Mouse (Mus musculus): ENCODE data around the gene Itgax. TPM values are rescaled to one million over a fixed set of nuclear protein-coding genes. Genes with fewer than 3 reads are reported as not detected.

Gene Itgax
- polyA plus RNA-seq, 1 experiment from 2014 or later = 0.06 TPM

- Histone ChIP-seq H3K27ac (ENCODE audit: low read length) (no peak overlapping the region), H3K4me2 (replicated peaks; ENCODE audit: low read depth, low read length) (no peak overlapping the region), H3K9me3 (ENCODE audit: low read length) (no peaks in the 10 kb centered on the region), H3K36me3 (ENCODE audit: insufficient read depth, low read length) (no peaks in the 10 kb centered on the region), H3K4me3 (ENCODE audit: low read length) (no peak overlapping the region), H3K9ac (replicated peaks; ENCODE audit: low read length) (no peak overlapping the region), H3K4me1 (ENCODE audit: insufficient read depth, low read length) (no peaks in the 10 kb centered on the region), H3K27me3 (ENCODE audit: insufficient read depth, low read length) (no peaks in the 10 kb centered on the region)
- WGBS = 95% methylated on average over 11 of the region's 11 CpGs
- ATAC-seq (ENCODE audit: low FRiP score, low TSS enrichment) = no peak
These were observed 14.8 kb upstream of the Itgax start for GRCm38 (mm10) chr7:128114371-128115105.

DNA sequence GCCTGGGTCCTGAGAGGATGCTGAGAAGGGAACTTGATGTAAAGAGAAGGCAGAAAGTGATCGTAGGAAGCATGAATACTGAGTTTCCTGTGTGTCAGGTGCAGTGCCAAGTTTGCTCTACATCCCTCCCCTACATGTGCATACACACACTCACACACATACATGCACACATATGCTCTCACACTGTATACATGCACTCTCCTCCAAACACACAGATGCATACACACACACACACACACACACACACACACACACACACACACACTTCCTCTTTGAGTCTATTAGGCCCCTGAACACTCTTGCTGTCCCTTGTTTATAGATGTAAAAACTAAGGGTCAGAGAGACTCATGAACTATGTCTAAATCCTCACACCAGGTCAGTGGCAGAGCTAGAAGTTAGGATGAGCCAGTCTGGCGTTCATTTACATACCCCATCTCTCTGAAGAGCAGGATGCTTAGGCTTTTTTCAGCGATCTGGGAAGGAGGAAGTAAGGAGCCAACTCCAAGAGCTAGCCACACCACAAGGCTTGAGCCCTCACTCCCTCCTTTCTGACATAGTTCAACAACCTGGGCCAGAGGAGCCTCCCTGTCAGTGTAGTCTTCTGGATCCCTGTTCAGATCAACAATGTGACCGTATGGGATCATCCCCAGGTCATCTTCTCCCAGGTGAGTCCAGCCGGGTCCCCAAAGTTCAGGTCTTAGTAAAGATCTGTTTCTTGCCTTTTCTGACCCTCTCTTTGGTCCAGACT lies 14.0 kb upstream of the Itgax start:
- no peak overlapping the region for H3K27ac ChIP-seq (ENCODE audit: low read length)
- no peak for ATAC-seq (ENCODE audit: low FRiP score, low TSS enrichment)
- H3K4me3 ChIP-seq (ENCODE audit: low read length) = no peak overlapping the region
- H3K27me3 ChIP-seq (ENCODE audit: insufficient read depth, low read length) = no peaks in the 10 kb centered on the region
- 78% methylated on average over 5 of the region's 5 CpGs for WGBS
- no peaks in the 10 kb centered on the region for H3K36me3 ChIP-seq (ENCODE audit: insufficient read depth, low read length)
- H3K4me2 ChIP-seq (replicated peaks; ENCODE audit: low read depth, low read length) = no peak overlapping the region
- no peaks in the 10 kb centered on the region for H3K4me1 ChIP-seq (ENCODE audit: insufficient read depth, low read length)
- no peak overlapping the region for H3K9ac ChIP-seq (replicated peaks; ENCODE audit: low read length)
- no peaks in the 10 kb centered on the region for H3K9me3 ChIP-seq (ENCODE audit: low read length)

GRCm38 (mm10) chr7:128116396-128116795 lies 13.0 kb upstream of the Itgax start:
- no peaks in the 10 kb centered on the region for H3K36me3 ChIP-seq (ENCODE audit: insufficient read depth, low read length)
- H3K4me3 ChIP-seq (ENCODE audit: low read length) = no peak overlapping the region
- 90% methylated on average over 5 of the region's 5 CpGs for WGBS
- no peak overlapping the region for H3K9ac ChIP-seq (replicated peaks; ENCODE audit: low read length)
- no peaks in the 10 kb centered on the region for H3K4me1 ChIP-seq (ENCODE audit: insufficient read depth, low read length)
- H3K27me3 ChIP-seq (ENCODE audit: insufficient read depth, low read length) = no peaks in the 10 kb centered on the region
- no peak overlapping the region for H3K4me2 ChIP-seq (replicated peaks; ENCODE audit: low read depth, low read length)
- no peak overlapping the region for H3K27ac ChIP-seq (ENCODE audit: low read length)
- H3K9me3 ChIP-seq (ENCODE audit: low read length) = no peaks in the 10 kb centered on the region
- no peak for ATAC-seq (ENCODE audit: low FRiP score, low TSS enrichment)

GRCm38 (mm10) chr7:128119726-128120490 lies 9.4 kb upstream of the Itgax start:
- 84% methylated on average over 6 of the region's 6 CpGs for WGBS
- no peak for ATAC-seq (ENCODE audit: low FRiP score, low TSS enrichment)

DNA sequence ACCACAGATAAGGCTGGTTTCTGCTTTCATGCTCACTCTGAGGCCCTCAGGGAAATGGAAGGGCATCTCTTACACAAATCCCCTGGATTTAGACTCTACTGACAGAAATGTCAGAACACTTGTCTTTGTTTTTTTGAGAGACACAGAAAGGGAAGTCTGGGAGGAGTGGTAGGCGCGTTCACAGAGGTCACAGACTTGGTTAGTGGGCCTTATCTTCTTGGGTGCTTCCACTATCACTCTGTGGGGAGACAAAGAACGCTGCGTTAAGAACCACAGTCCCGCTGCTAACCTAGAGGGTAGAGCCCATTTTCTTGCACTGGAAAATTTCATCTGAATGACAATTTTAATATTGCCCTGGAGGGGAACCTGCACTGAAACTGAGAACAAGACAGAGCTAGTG lies 2.8 kb downstream of the Itgax start:
- Histone ChIP-seq H3K4me1 (ENCODE audit: insufficient read depth, low read length) (no peaks in the 10 kb centered on the region), H3K9me3 (ENCODE audit: low read length) (no peaks in the 10 kb centered on the region), H3K4me2 (replicated peaks; ENCODE audit: low read depth, low read length) (no peak overlapping the region), H3K4me3 (ENCODE audit: low read length) (no peak overlapping the region), H3K27me3 (ENCODE audit: insufficient read depth, low read length) (no peaks in the 10 kb centered on the region), H3K36me3 (ENCODE audit: insufficient read depth, low read length) (no peaks in the 10 kb centered on the region), H3K27ac (ENCODE audit: low read length) (no peak overlapping the region), H3K9ac (replicated peaks; ENCODE audit: low read length) (no peak overlapping the region)
- WGBS = 89% methylated on average over 5 of the region's 5 CpGs
- no peak for ATAC-seq (ENCODE audit: low FRiP score, low TSS enrichment)

More at GRCm38 (mm10) chr7:128119726-128120490, 9.4 kb upstream of the Itgax start:
- H3K27ac ChIP-seq (ENCODE audit: low read length) = no peak overlapping the region
- no peaks in the 10 kb centered on the region for H3K27me3 ChIP-seq (ENCODE audit: insufficient read depth, low read length)
- no peak overlapping the region for H3K4me3 ChIP-seq (ENCODE audit: low read length)
- no peak overlapping the region for H3K9ac ChIP-seq (replicated peaks; ENCODE audit: low read length)
- H3K4me2 ChIP-seq (replicated peaks; ENCODE audit: low read depth, low read length) = no peak overlapping the region
- no peaks in the 10 kb centered on the region for H3K36me3 ChIP-seq (ENCODE audit: insufficient read depth, low read length)
- no peaks in the 10 kb centered on the region for H3K4me1 ChIP-seq (ENCODE audit: insufficient read depth, low read length)
- no peaks in the 10 kb centered on the region for H3K9me3 ChIP-seq (ENCODE audit: low read length)

- H3K4me1 ChIP-seq (ENCODE audit: insufficient read depth, low read length) = no peaks in the 10 kb centered on the region
- 84% methylated on average over 2 of the region's 2 CpGs for WGBS
- H3K9ac ChIP-seq (replicated peaks; ENCODE audit: low read length) = no peak overlapping the region
- no peak overlapping the region for H3K4me2 ChIP-seq (replicated peaks; ENCODE audit: low read depth, low read length)
- H3K9me3 ChIP-seq (ENCODE audit: low read length) = no peaks in the 10 kb centered on the region
- ATAC-seq (ENCODE audit: low FRiP score, low TSS enrichment) = no peak
- H3K27me3 ChIP-seq (ENCODE audit: insufficient read depth, low read length) = no peaks in the 10 kb centered on the region
- no peak overlapping the region for H3K4me3 ChIP-seq (ENCODE audit: low read length)
- no peak overlapping the region for H3K27ac ChIP-seq (ENCODE audit: low read length)
- no peaks in the 10 kb centered on the region for H3K36me3 ChIP-seq (ENCODE audit: insufficient read depth, low read length)
These were observed 4.2 kb downstream of the Itgax start for GRCm38 (mm10) chr7:128133596-128133995.

DNA sequence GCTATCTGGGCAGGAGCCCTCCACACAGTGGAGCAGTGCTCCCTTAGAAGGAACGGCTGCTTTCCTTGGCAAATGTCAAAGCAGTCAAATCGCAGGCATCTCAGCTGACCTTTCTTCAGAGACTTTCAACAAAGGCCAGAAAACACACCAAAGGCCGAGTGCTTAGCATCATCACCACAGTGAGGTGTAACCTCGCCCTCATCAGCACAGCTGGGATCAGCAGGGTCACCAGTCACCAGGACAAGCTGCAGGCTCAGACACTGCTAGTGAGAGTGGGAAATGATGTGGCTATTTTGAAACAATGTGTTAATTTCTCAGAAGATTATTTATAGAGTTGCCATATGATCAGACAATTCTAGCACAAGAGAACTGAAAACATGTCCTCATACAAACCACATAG lies 7.6 kb downstream of the Itgax start:
- H3K9ac ChIP-seq (replicated peaks; ENCODE audit: low read length) = no peak overlapping the region
- no peak overlapping the region for H3K27ac ChIP-seq (ENCODE audit: low read length)
- H3K4me3 ChIP-seq (ENCODE audit: low read length) = no peak overlapping the region
- 42% methylated on average over 4 of the region's 4 CpGs for WGBS
- H3K4me1 ChIP-seq (ENCODE audit: insufficient read depth, low read length) = no peaks in the 10 kb centered on the region
- H3K4me2 ChIP-seq (replicated peaks; ENCODE audit: low read depth, low read length) = no peak overlapping the region
- ATAC-seq (ENCODE audit: low FRiP score, low TSS enrichment) = no peak
- no peaks in the 10 kb centered on the region for H3K27me3 ChIP-seq (ENCODE audit: insufficient read depth, low read length)
- H3K36me3 ChIP-seq (ENCODE audit: insufficient read depth, low read length) = no peaks in the 10 kb centered on the region
- no peaks in the 10 kb centered on the region for H3K9me3 ChIP-seq (ENCODE audit: low read length)

DNA sequence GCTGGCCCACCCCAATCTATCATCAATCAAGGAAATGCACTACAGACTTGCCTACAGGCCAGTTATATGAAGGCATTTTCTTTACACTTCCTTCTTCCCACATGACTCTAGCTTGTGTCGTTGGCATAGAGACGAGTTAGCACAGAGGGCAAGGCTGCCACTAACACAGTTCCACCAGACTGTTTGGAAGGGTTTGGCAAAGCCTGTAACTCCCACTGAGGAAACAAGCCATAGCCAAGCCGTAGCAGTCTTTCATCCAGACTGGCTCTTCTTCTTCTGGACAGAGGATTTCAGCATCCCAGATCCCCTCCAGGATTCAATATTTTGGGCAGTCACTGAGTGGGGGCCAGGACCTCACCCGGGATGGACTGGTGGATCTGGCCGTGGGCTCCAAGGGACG lies 10.3 kb downstream of the Itgax start:
- Histone ChIP-seq H3K4me2 (replicated peaks; ENCODE audit: low read depth, low read length) (no peak overlapping the region), H3K4me3 (ENCODE audit: low read length) (no peak overlapping the region), H3K4me1 (ENCODE audit: insufficient read depth, low read length) (no peaks in the 10 kb centered on the region), H3K27ac (ENCODE audit: low read length) (no peak overlapping the region), H3K9ac (replicated peaks; ENCODE audit: low read length) (no peak overlapping the region), H3K27me3 (ENCODE audit: insufficient read depth, low read length) (no peaks in the 10 kb centered on the region), H3K36me3 (ENCODE audit: insufficient read depth, low read length) (no peaks in the 10 kb centered on the region), H3K9me3 (ENCODE audit: low read length) (no peaks in the 10 kb centered on the region)
- 93% methylated on average over 6 of the region's 6 CpGs for WGBS
- no peak for ATAC-seq (ENCODE audit: low FRiP score, low TSS enrichment)

DNA sequence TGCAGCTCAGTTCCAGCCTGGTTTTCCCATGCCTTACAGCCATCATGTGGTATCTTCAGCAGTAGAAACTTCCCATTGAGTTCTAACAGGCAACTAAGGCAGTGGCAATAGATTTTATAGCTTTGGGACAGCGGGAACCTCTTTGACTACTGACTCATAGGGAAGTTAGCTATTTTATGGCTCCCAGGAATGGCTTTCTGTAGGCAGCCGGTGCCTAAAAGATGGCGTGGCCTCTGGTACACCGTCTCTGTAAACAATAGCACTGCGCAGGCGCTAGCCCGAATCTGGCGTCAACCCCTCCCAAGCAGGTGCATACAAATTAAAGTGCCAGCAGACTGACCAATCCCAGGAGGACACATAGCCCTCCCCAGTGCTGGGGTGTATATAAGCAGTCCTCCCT lies 21.6 kb downstream of the Itgax start:
- H3K9ac ChIP-seq (replicated peaks; ENCODE audit: low read length) = no peak overlapping the region
- no peak overlapping the region for H3K27ac ChIP-seq (ENCODE audit: low read length)
- no peak overlapping the region for H3K4me3 ChIP-seq (ENCODE audit: low read length)
- no peaks in the 10 kb centered on the region for H3K27me3 ChIP-seq (ENCODE audit: insufficient read depth, low read length)
- no peaks in the 10 kb centered on the region for H3K4me1 ChIP-seq (ENCODE audit: insufficient read depth, low read length)
- 69% methylated on average over 8 of the region's 8 CpGs for WGBS
- H3K9me3 ChIP-seq (ENCODE audit: low read length) = no peaks in the 10 kb centered on the region
- no peaks in the 10 kb centered on the region for H3K36me3 ChIP-seq (ENCODE audit: insufficient read depth, low read length)
- H3K4me2 ChIP-seq (replicated peaks; ENCODE audit: low read depth, low read length) = no peak overlapping the region
- ATAC-seq (ENCODE audit: low FRiP score, low TSS enrichment) = no peak

All from kidney, embryonic 16.5 days (tissue).